Mouse (Mus musculus): Measurements from ENCODE around the gene Acaa1a. TPM values are rescaled to one million over a fixed set of nuclear protein-coding genes. Genes with fewer than 3 reads are reported as not detected.

Gene Acaa1a
- polyA plus RNA-seq, 1 experiment from 2014 or later = 85.4 TPM

- ATAC-seq (ENCODE audit: low FRiP score, low TSS enrichment) (no peak), DNase-seq (peak; percentile 14)
- WGBS = 10% methylated on average over 7 of the region's 7 CpGs
- Histone ChIP-seq H3K36me3 (ENCODE audit: control insufficient read depth, insufficient read depth, low read length) (no peaks in the 10 kb centered on the region), H3K9me3 (ENCODE audit: control insufficient read depth, low read length) (no peaks in the 10 kb centered on the region), H3K27me3 (ENCODE audit: control insufficient read depth, insufficient read depth, low read length) (no peaks in the 10 kb centered on the region), H3K27ac (replicated peaks; ENCODE audit: low read depth, low read length) (no peak overlapping the region), H3K4me1 (ENCODE audit: control insufficient read depth, insufficient read depth, low read length) (peaks cover 17% of the 10 kb centered on the region), H3K4me2 (ENCODE audit: low read length) (peak overlapping the region; percentile 88), H3K4me3 (replicated peaks; ENCODE audit: low read depth, low read length) (peak overlapping the region; percentile 96), H3K9ac (replicated peaks; ENCODE audit: low read length) (peak overlapping the region; percentile 78; the same call in 1 of the 2 replicates)
Observed at GRCm38 (mm10) chr9:119320946-119321345, 18.5 kb upstream of the Acaa1a start.

- H3K4me1 ChIP-seq (ENCODE audit: control insufficient read depth, insufficient read depth, low read length) = peaks cover 17% of the 10 kb centered on the region
Observed at GRCm38 (mm10) chr9:119321392-119322229, 17.9 kb upstream of the Acaa1a start.

GRCm38 (mm10) chr9:119322289-119323259 is 16.9 kb upstream of the Acaa1a start, which contains the start of gene Oxsr1:
TSS of gene Oxsr1 (minus strand) at chr9:119322427.
- H3K4me3 ChIP-seq (replicated peaks; ENCODE audit: low read depth, low read length) = peak within 1 kb of the TSS; percentile 96
- DNase-seq (peak; percentile 99), ATAC-seq (ENCODE audit: low FRiP score, low TSS enrichment) (peak; percentile 97)
- peak within 1 kb of the TSS; percentile 88 for H3K4me2 ChIP-seq (ENCODE audit: low read length)
- under 1% methylated on average over 76 of the region's 76 CpGs for WGBS
- H3K27me3 ChIP-seq (ENCODE audit: control insufficient read depth, insufficient read depth, low read length) = no peaks in the 10 kb centered on the region
- no peaks in the 10 kb centered on the region for H3K9me3 ChIP-seq (ENCODE audit: control insufficient read depth, low read length)
- H3K9ac ChIP-seq (replicated peaks; ENCODE audit: low read length) = peak within 1 kb of the TSS; percentile 78
- no peaks in the 10 kb centered on the region for H3K36me3 ChIP-seq (ENCODE audit: control insufficient read depth, insufficient read depth, low read length)
- peaks cover 17% of the 10 kb centered on the region for H3K4me1 ChIP-seq (ENCODE audit: control insufficient read depth, insufficient read depth, low read length)
- peak within 1 kb of the TSS; percentile 87 for H3K27ac ChIP-seq (replicated peaks; ENCODE audit: low read depth, low read length)

More at GRCm38 (mm10) chr9:119321392-119322229, 17.9 kb upstream of the Acaa1a start:
- peak; percentile 41 for ATAC-seq (ENCODE audit: low FRiP score, low TSS enrichment)
- peak overlapping the region; percentile 78 for H3K9ac ChIP-seq (replicated peaks; ENCODE audit: low read length)
- H3K36me3 ChIP-seq (ENCODE audit: control insufficient read depth, insufficient read depth, low read length) = no peaks in the 10 kb centered on the region
- H3K4me3 ChIP-seq (replicated peaks; ENCODE audit: low read depth, low read length) = peak overlapping the region; percentile 96
- peak overlapping the region; percentile 87 for H3K27ac ChIP-seq (replicated peaks; ENCODE audit: low read depth, low read length)
- H3K9me3 ChIP-seq (ENCODE audit: control insufficient read depth, low read length) = no peaks in the 10 kb centered on the region
- DNase-seq = peak; percentile 35
- under 1% methylated on average over 59 of the region's 59 CpGs for WGBS
- no peaks in the 10 kb centered on the region for H3K27me3 ChIP-seq (ENCODE audit: control insufficient read depth, insufficient read depth, low read length)
- H3K4me2 ChIP-seq (ENCODE audit: low read length) = peak overlapping the region; percentile 88

GRCm38 (mm10) chr9:119323260-119323645 is 16.2 kb upstream of the Acaa1a start:
- peaks cover 17% of the 10 kb centered on the region for H3K4me1 ChIP-seq (ENCODE audit: control insufficient read depth, insufficient read depth, low read length)
- no peaks in the 10 kb centered on the region for H3K27me3 ChIP-seq (ENCODE audit: control insufficient read depth, insufficient read depth, low read length)
- H3K27ac ChIP-seq (replicated peaks; ENCODE audit: low read depth, low read length) = peak overlapping the region; percentile 87
- H3K9ac ChIP-seq (replicated peaks; ENCODE audit: low read length) = peak overlapping the region; percentile 78
- peak overlapping the region; percentile 96 for H3K4me3 ChIP-seq (replicated peaks; ENCODE audit: low read depth, low read length)
- no peaks in the 10 kb centered on the region for H3K36me3 ChIP-seq (ENCODE audit: control insufficient read depth, insufficient read depth, low read length)
- H3K4me2 ChIP-seq (ENCODE audit: low read length) = peak overlapping the region; percentile 88
- WGBS = 5% methylated on average over 9 of the region's 9 CpGs
- H3K9me3 ChIP-seq (ENCODE audit: control insufficient read depth, low read length) = no peaks in the 10 kb centered on the region
- no peak for ATAC-seq (ENCODE audit: low FRiP score, low TSS enrichment)
- no peak for DNase-seq

GRCm38 (mm10) chr9:119324130-119324529 is 15.3 kb upstream of the Acaa1a start:
- Histone ChIP-seq H3K27ac (replicated peaks; ENCODE audit: low read depth, low read length) (no peak overlapping the region), H3K9ac (replicated peaks; ENCODE audit: low read length) (no peak overlapping the region), H3K4me3 (replicated peaks; ENCODE audit: low read depth, low read length) (no peak overlapping the region), H3K4me2 (ENCODE audit: low read length) (no peak overlapping the region), H3K4me1 (ENCODE audit: control insufficient read depth, insufficient read depth, low read length) (peaks cover 17% of the 10 kb centered on the region), H3K27me3 (ENCODE audit: control insufficient read depth, insufficient read depth, low read length) (no peaks in the 10 kb centered on the region), H3K9me3 (ENCODE audit: control insufficient read depth, low read length) (no peaks in the 10 kb centered on the region), H3K36me3 (ENCODE audit: control insufficient read depth, insufficient read depth, low read length) (no peaks in the 10 kb centered on the region)
- DNase-seq = no peak
- WGBS = 88% methylated on average over 1 of the region's 1 CpGs
- ATAC-seq (ENCODE audit: low FRiP score, low TSS enrichment) = no peak

GRCm38 (mm10) chr9:119328488-119328887 is 11.0 kb upstream of the Acaa1a start:
- 84% methylated on average over 3 of the region's 3 CpGs for WGBS
- Histone ChIP-seq H3K9me3 (ENCODE audit: control insufficient read depth, low read length) (no peaks in the 10 kb centered on the region), H3K4me2 (ENCODE audit: low read length) (no peak overlapping the region)

DNA sequence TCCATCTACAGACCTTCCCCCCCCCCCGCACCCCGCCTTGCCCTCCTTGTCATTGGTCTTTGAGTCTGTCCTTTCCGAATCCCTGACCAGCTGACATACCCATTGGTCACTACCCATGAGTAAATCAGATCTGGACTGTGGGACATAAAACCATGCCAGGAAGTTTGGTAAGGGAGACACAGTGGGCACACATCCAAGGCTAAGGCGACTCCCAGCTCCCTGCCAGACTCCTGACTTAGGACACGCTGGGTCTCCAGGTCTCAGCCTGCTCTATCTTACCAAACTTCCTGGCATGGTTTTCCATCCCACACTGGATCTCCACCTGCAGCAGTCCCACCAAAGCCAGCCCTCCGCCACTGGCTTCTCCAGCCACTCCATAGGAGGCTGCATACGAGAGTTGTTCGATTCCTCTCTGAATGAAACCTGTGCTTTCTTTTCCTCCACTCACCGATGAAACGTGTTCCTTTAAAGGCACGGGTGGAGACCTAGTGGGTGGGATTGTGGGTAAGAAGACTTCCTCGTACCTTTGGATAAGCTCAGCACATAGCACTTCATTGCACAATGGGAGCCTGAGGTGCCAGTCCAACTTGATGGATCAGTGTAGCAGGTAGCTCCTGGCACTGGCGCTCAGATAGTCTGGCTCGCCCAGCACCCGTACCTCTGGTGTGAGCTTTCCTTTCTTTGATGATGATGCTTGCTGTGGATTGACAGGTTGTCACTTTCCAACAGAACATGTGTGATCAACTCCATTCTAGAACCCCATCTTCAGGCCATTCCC is 9.1 kb upstream of the Acaa1a start:
- Histone ChIP-seq H3K9me3 (ENCODE audit: control insufficient read depth, low read length) (no peaks in the 10 kb centered on the region), H3K27me3 (ENCODE audit: control insufficient read depth, insufficient read depth, low read length) (no peaks in the 10 kb centered on the region), H3K9ac (replicated peaks; ENCODE audit: low read length) (no peak overlapping the region), H3K27ac (replicated peaks; ENCODE audit: low read depth, low read length) (no peak overlapping the region), H3K4me3 (replicated peaks; ENCODE audit: low read depth, low read length) (no peak overlapping the region), H3K36me3 (ENCODE audit: control insufficient read depth, insufficient read depth, low read length) (no peaks in the 10 kb centered on the region), H3K4me2 (ENCODE audit: low read length) (no peak overlapping the region), H3K4me1 (ENCODE audit: control insufficient read depth, insufficient read depth, low read length) (no peaks in the 10 kb centered on the region)
- WGBS = 90% methylated on average over 15 of the region's 15 CpGs
- ATAC-seq (ENCODE audit: low FRiP score, low TSS enrichment) (no peak), DNase-seq (no peak)

More at GRCm38 (mm10) chr9:119328488-119328887, 11.0 kb upstream of the Acaa1a start:
- ATAC-seq (ENCODE audit: low FRiP score, low TSS enrichment) = no peak
- H3K27ac ChIP-seq (replicated peaks; ENCODE audit: low read depth, low read length) = no peak overlapping the region
- no peaks in the 10 kb centered on the region for H3K36me3 ChIP-seq (ENCODE audit: control insufficient read depth, insufficient read depth, low read length)
- H3K4me1 ChIP-seq (ENCODE audit: control insufficient read depth, insufficient read depth, low read length) = 0 out of 2 replicates have a peak, but pooled peaks cover 6% of the 10 kb centered on the region
- DNase-seq = no peak
- H3K27me3 ChIP-seq (ENCODE audit: control insufficient read depth, insufficient read depth, low read length) = no peaks in the 10 kb centered on the region
- no peak overlapping the region for H3K4me3 ChIP-seq (replicated peaks; ENCODE audit: low read depth, low read length)
- H3K9ac ChIP-seq (replicated peaks; ENCODE audit: low read length) = no peak overlapping the region

DNA sequence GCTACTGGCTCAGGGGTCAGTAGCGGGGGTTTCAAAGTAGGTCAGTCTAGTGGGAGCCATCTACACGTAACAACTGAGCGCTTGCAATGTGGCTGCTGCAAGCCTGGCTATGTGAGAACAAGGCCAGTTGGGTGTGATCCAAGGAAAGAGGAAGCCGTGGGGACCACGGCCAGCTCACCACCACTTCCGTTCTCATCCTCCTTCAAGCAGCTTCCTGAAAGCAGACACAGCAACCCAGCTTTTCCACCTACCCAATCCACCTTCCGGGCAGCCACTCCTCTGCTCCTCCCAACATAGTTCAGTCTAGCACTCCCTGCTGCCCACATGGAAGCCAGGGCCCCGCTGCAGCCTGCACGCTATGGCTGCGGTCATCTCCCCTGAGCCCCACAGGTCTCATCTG is 5.2 kb upstream of the Acaa1a start:
- peaks cover 5% of the 10 kb centered on the region for H3K27me3 ChIP-seq (ENCODE audit: control insufficient read depth, insufficient read depth, low read length)
- DNase-seq = no peak
- H3K36me3 ChIP-seq (ENCODE audit: control insufficient read depth, insufficient read depth, low read length) = no peaks in the 10 kb centered on the region
- H3K4me1 ChIP-seq (ENCODE audit: control insufficient read depth, insufficient read depth, low read length) = no peaks in the 10 kb centered on the region
- 78% methylated on average over 10 of the region's 10 CpGs for WGBS
- H3K4me3 ChIP-seq (replicated peaks; ENCODE audit: low read depth, low read length) = no peak overlapping the region
- no peak overlapping the region for H3K4me2 ChIP-seq (ENCODE audit: low read length)
- H3K9ac ChIP-seq (replicated peaks; ENCODE audit: low read length) = no peak overlapping the region
- H3K27ac ChIP-seq (replicated peaks; ENCODE audit: low read depth, low read length) = no peak overlapping the region
- no peaks in the 10 kb centered on the region for H3K9me3 ChIP-seq (ENCODE audit: control insufficient read depth, low read length)
- ATAC-seq (ENCODE audit: low FRiP score, low TSS enrichment) = no peak

Measured in midbrain, embryonic 14.5 days (tissue).